Comparison of ENCODE assay signal across 9 mouse cellular contexts in the genomic region with DNA sequence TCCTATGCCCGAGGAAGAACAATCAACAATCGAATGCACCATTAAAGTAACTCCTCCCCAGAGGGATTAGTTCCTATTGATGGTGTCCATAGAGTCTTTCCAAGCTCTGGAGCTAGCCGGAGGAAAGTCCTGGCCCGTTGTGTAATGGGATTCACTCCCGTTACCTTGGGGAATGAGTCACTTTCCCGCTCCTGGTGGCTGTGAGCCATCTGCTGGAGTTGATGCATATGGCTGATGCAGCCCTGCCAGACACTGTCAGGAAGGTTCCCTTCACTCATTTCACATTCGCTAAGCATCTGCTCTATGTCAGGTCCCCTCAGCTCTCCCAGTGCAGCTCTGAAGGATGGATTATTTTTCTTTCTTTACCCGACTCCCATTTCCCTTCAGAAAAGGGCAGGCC. TPM values are rescaled to one million over a fixed set of nuclear protein-coding genes. Genes with fewer than 3 reads are reported as not detected.
A peak's percentile ranks its signal among the peaks of the same experiment; 100 is the strongest.
DNase-seq lines count a peak whose midpoint lies in the region; ATAC-seq and TF ChIP-seq lines count a peak whose summit lies in the region.
"Had no signal": no experiment of that assay in that cellular context is flagged by ENCODE, and none has a peak within 500 bp of the region (broad histone marks: within the 10 kb centered on the region; RNA-seq: fewer than 3 reads in every experiment).

No protein-coding gene starts in this region.

- POLR2A ChIA-PET in Patski (lab: Charles Lee): no interaction called here

- peak; percentile 48 for ATAC-seq in Patski
- ATAC-seq in midbrain, postnatal 0 days (ENCODE audit: low FRiP score): no peak
- no peak for ATAC-seq in megakaryocyte progenitor cell, adult 5-6 weeks (replicated peaks; ENCODE audit: poor library complexity)

- CTCF ChIA-PET in Patski (lab: Charles Lee): interaction anchor here (0.7 to 3.5 kb wide), 18 partner anchors 9 to 242 kb away, joined by 3 to 18 read pairs (median 4); no protein-coding TSS in a partner anchor

- no peaks in the 10 kb centered on the region for H3K9me3 ChIP-seq in midbrain, postnatal 0 days (ENCODE audit: low read length)
- H3K9me3 ChIP-seq: heart, embryonic 10.5 days; liver, embryonic 15.5 days had no signal

- H3K27me3 ChIP-seq in Patski: no peaks in the 10 kb centered on the region
- no peaks in the 10 kb centered on the region for H3K27me3 ChIP-seq in midbrain, postnatal 0 days (ENCODE audit: insufficient read depth, low read length)
- H3K27me3 ChIP-seq: liver, embryonic 15.5 days had no signal

- no peaks in the 10 kb centered on the region for H3K4me1 ChIP-seq in midbrain, postnatal 0 days (ENCODE audit: insufficient read depth, low read length)

- DNase-seq in kidney, postnatal 14 days: peak; percentile 29
- DNase-seq in kidney, adult 11 months: no peak
- no peak for DNase-seq in Patski (ENCODE audit: low read depth, low spot score)
- DNase-seq in cerebellum, adult 11 months: peak; percentile 73
- peak; percentile 64 for DNase-seq in midbrain, postnatal 0 days (ENCODE audit: low spot score)
- no peak for DNase-seq in spleen, postnatal 36 days (ENCODE audit: low spot score in 2 of 2)

- no peak overlapping the region for H3K4me2 ChIP-seq in midbrain, postnatal 0 days (ENCODE audit: low read depth, low read length, poor library complexity, severe bottlenecking)
- H3K4me2 ChIP-seq: liver, embryonic 15.5 days had no signal

- H3K36me3 ChIP-seq in midbrain, postnatal 0 days (ENCODE audit: insufficient read depth, low read length): no peaks in the 10 kb centered on the region
- H3K36me3 ChIP-seq: heart, embryonic 10.5 days; liver, embryonic 15.5 days had no signal

- in situ Hi-C loops in Patski (cut with MboI; ENCODE audit: low pct_unique_long_range_greater_than_20kb): no loop called here

- H3K9ac ChIP-seq in midbrain, postnatal 0 days (replicated peaks; ENCODE audit: low read length, poor library complexity, severe bottlenecking): no peak overlapping the region
- H3K9ac ChIP-seq: liver, embryonic 15.5 days had no signal

- TF ChIP-seq CTCF in Patski (IDR thresholded peaks at IDR 0.05): peak; percentile 87
- TF ChIP-seq CTCF in midbrain, postnatal 0 days (IDR thresholded peaks at IDR 0.05): peak; percentile 52

- H3K27ac ChIP-seq in midbrain, postnatal 0 days (ENCODE audit: low read depth, low read length): no peak overlapping the region
- H3K27ac ChIP-seq: heart, embryonic 10.5 days; liver, embryonic 15.5 days had no signal

- 27% methylated on average over 8 of the region's 8 CpGs for WGBS in midbrain, postnatal 0 days

- no peak overlapping the region for H3K4me3 ChIP-seq in midbrain, postnatal 0 days (ENCODE audit: low read depth, low read length)
- H3K4me3 ChIP-seq: heart, embryonic 10.5 days; liver, embryonic 15.5 days had no signal

RNA-seq across cellular contexts. Expression of gene Dguok, which starts 2.7 kb away (rescaled TPM):
- polyA plus RNA-seq in Patski (2021): 42.2 TPM
- 31.4 and 55.2 TPM in 2 replicates for total RNA-seq in midbrain, postnatal 0 days (2014; rRNA removed)
- 48.5 and 52.3 TPM in 2 replicates for polyA plus RNA-seq in midbrain, postnatal 0 days (2015; fragmentation: Nextera tagmentation; extraction: Ambion mirVana)
- 40.2 and 51.7 TPM in 2 replicates for total RNA-seq in megakaryocyte progenitor cell, adult 5-6 weeks (2015)
- total RNA-seq in megakaryocyte progenitor cell, adult 5-6 weeks (2017): 34.3 and 35.3 TPM in 2 replicates

RNA-seq across cellular contexts. Expression of gene Actg2, which starts 26.6 kb away (rescaled TPM):
- 1.6 TPM for polyA plus RNA-seq in Patski (2021)
- total RNA-seq in midbrain, postnatal 0 days (2014; rRNA removed): 1.6 and 2.0 TPM in 2 replicates
- 1.6 and 1.8 TPM in 2 replicates for polyA plus RNA-seq in midbrain, postnatal 0 days (2015; fragmentation: Nextera tagmentation; extraction: Ambion mirVana)
- total RNA-seq in megakaryocyte progenitor cell, adult 5-6 weeks (2015): not detected in 2 replicates
- total RNA-seq in megakaryocyte progenitor cell, adult 5-6 weeks (2017): not detected in 2 replicates

RNA-seq across cellular contexts. Expression of gene Tet3, which starts 50.6 kb away (rescaled TPM):
- polyA plus RNA-seq in Patski (2021): 10.5 TPM
- total RNA-seq in midbrain, postnatal 0 days (2014; rRNA removed): 32.0 and 38.3 TPM in 2 replicates
- 45.3 and 48.5 TPM in 2 replicates for polyA plus RNA-seq in midbrain, postnatal 0 days (2015; fragmentation: Nextera tagmentation; extraction: Ambion mirVana)
- 27.9 and 29.6 TPM in 2 replicates for total RNA-seq in megakaryocyte progenitor cell, adult 5-6 weeks (2015)
- 12.2 and 14.5 TPM in 2 replicates for total RNA-seq in megakaryocyte progenitor cell, adult 5-6 weeks (2017)

Comparison
In these comparisons a context has a peak if more than half of its experiments do, and no peak if none do; other contexts are left out.
1. DNase-seq: peak in kidney, postnatal 14 days (single experiment), cerebellum, adult 11 months (single experiment) and midbrain, postnatal 0 days (single experiment); none in kidney, adult 11 months (single experiment), Patski (single experiment) and spleen, postnatal 36 days (0 of 2).